Mouse (Mus musculus): ENCODE measurements around the gene Nlrp4c. TPM values are rescaled to one million over a fixed set of nuclear protein-coding genes. Genes with fewer than 3 reads are reported as not detected.

Nlrp4c gene
- total and polyA plus RNA-seq, 3 experiments = not detected

DNA sequence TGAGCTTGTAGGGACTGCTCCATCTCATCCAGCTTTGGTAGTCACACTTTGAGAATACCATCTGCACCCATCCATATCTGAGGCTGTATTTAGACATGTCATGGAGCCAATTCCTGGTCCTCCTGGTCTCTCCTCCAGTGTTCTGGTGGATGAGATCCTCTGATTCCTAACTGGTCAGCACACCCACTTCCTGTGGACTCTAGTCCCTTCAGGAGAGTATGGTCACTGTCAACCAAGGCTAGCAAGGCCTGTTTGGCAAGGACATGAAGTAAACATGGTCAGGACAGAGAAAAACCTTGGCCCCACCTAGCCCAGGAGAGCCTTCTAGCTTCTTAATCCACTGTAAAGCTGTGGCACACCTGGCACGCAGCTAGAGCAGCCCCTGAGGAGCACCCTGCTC lies 106.3 kb downstream of the Nlrp4c start:
- Histone ChIP-seq H3K79me2 (ENCODE audit: control insufficient read depth, insufficient read depth, low read length, poor library complexity) (peaks cover 85% of the 10 kb centered on the region), H3K27me3 (ENCODE audit: control insufficient read depth in 1 of 2, insufficient read depth in 2 of 2, low read length in 2 of 2) (no peaks in the 10 kb centered on the region), H3K9me3 (replicated peaks; ENCODE audit: insufficient read depth, low read length) (no peaks in the 10 kb centered on the region), H3K27ac (ENCODE audit: control insufficient read depth, low read depth, low read length) (no peak overlapping the region), H3K36me3 (ENCODE audit: control insufficient read depth in 1 of 2, insufficient read depth in 2 of 2, low read length in 2 of 2) (peaks cover 0 to 20% of the 10 kb centered on the region in 2 experiments; a peak in 2 of 4 replicates), H3K4me1 (ENCODE audit: control insufficient read depth in 1 of 2, insufficient read depth in 2 of 2, low read length in 2 of 2) (peaks cover 0 to 34% of the 10 kb centered on the region in 2 experiments; a peak in 3 of 4 replicates), H3K9ac (ENCODE audit: control insufficient read depth, low read depth, low read length, poor library complexity, severe bottlenecking) (no peak overlapping the region), H3K4me3 (ENCODE audit: control insufficient read depth in 1 of 2, insufficient read depth in 1 of 2, low read depth in 2 of 2, low read length in 2 of 2) (no peak overlapping the region)
- TF ChIP-seq EP300 (IDR thresholded peaks at IDR 0.05; ENCODE audit: low read depth in 1 of 2, low read length in 2 of 2) = no peak
- TF ChIP-seq CHD2 (IDR thresholded peaks at IDR 0.05; ENCODE audit: low read length) = no peak
- TF ChIP-seq NELFE (IDR thresholded peaks at IDR 0.05; ENCODE audit: low read depth, low read length) = no peak
- no peak for TF ChIP-seq ELF1 (IDR thresholded peaks at IDR 0.05; ENCODE audit: low read depth, low read length)
- no peak for DNase-seq (ENCODE audit: low read depth, low spot score)

GRCm38 (mm10) chr7:6152036-6152435 lies 107.1 kb downstream of the Nlrp4c start:
- DNase-seq (ENCODE audit: low read depth, low spot score) = no peak
- Histone ChIP-seq H3K27ac (ENCODE audit: control insufficient read depth, low read depth, low read length) (no peak overlapping the region), H3K9ac (ENCODE audit: control insufficient read depth, low read depth, low read length, poor library complexity, severe bottlenecking) (no peak overlapping the region), H3K27me3 (ENCODE audit: control insufficient read depth in 1 of 2, insufficient read depth in 2 of 2, low read length in 2 of 2) (no peaks in the 10 kb centered on the region), H3K79me2 (ENCODE audit: control insufficient read depth, insufficient read depth, low read length, poor library complexity) (peaks cover 77% of the 10 kb centered on the region), H3K4me3 (ENCODE audit: control insufficient read depth in 1 of 2, insufficient read depth in 1 of 2, low read depth in 2 of 2, low read length in 2 of 2) (no peak overlapping the region), H3K4me1 (ENCODE audit: control insufficient read depth in 1 of 2, insufficient read depth in 2 of 2, low read length in 2 of 2) (peaks cover 0 to 31% of the 10 kb centered on the region in 2 experiments; a peak in 3 of 4 replicates), H3K9me3 (replicated peaks; ENCODE audit: insufficient read depth, low read length) (no peaks in the 10 kb centered on the region), H3K36me3 (ENCODE audit: control insufficient read depth in 1 of 2, insufficient read depth in 2 of 2, low read length in 2 of 2) (peaks cover 0 to 15% of the 10 kb centered on the region in 2 experiments; a peak in 2 of 4 replicates)
- TF ChIP-seq USF2 (IDR thresholded peaks at IDR 0.05; ENCODE audit: borderline replicate concordance in 1 of 2, insufficient read depth in 1 of 2, low read depth in 1 of 2, low read length in 2 of 2) = no peak
- TF ChIP-seq CHD2 (IDR thresholded peaks at IDR 0.05; ENCODE audit: low read length) = no peak
- no peak for TF ChIP-seq RCOR1 (IDR thresholded peaks at IDR 0.05; ENCODE audit: low read depth, low read length)
- no peak for TF ChIP-seq MAX (IDR thresholded peaks at IDR 0.05; ENCODE audit: low read length)
- no peak for TF ChIP-seq SIN3A (IDR thresholded peaks at IDR 0.05; ENCODE audit: low read length)
- no peak for TF ChIP-seq E2F4 (IDR thresholded peaks at IDR 0.05; ENCODE audit: borderline replicate concordance, low read depth, low read length)
- no peak for TF ChIP-seq USF1 (IDR thresholded peaks at IDR 0.05; ENCODE audit: low read depth, low read length)
- no peak for TF ChIP-seq ETS1 (IDR thresholded peaks at IDR 0.05; ENCODE audit: low read depth, low read length)
- TF ChIP-seq TCF12 (IDR thresholded peaks at IDR 0.05; ENCODE audit: low read depth, low read length) = no peak
- TF ChIP-seq ELF1 (IDR thresholded peaks at IDR 0.05; ENCODE audit: low read depth, low read length) = no peak
- no peak for TF ChIP-seq POLR2AphosphoS2 (IDR thresholded peaks at IDR 0.05; ENCODE audit: low read length)
- no peak for TF ChIP-seq TAL1 (IDR thresholded peaks at IDR 0.05; ENCODE audit: low read length)
- TF ChIP-seq MAFK (IDR thresholded peaks at IDR 0.05; ENCODE audit: borderline replicate concordance, low read depth, low read length) = no peak

GRCm38 (mm10) chr7:6153131-6153530 lies 108.2 kb downstream of the Nlrp4c start:
- peaks cover 0 to 12% of the 10 kb centered on the region in 2 experiments; a peak in 2 of 4 replicates for H3K36me3 ChIP-seq (ENCODE audit: control insufficient read depth in 1 of 2, insufficient read depth in 2 of 2, low read length in 2 of 2)
- H3K9ac ChIP-seq (ENCODE audit: control insufficient read depth, low read depth, low read length, poor library complexity, severe bottlenecking) = no peak overlapping the region
- peaks cover 70% of the 10 kb centered on the region for H3K79me2 ChIP-seq (ENCODE audit: control insufficient read depth, insufficient read depth, low read length, poor library complexity)
- H3K27ac ChIP-seq (ENCODE audit: control insufficient read depth, low read depth, low read length) = no peak overlapping the region
- no peaks in the 10 kb centered on the region for H3K27me3 ChIP-seq (ENCODE audit: control insufficient read depth in 1 of 2, insufficient read depth in 2 of 2, low read length in 2 of 2)
- peaks cover 0 to 28% of the 10 kb centered on the region in 2 experiments for H3K4me1 ChIP-seq (ENCODE audit: control insufficient read depth in 1 of 2, insufficient read depth in 2 of 2, low read length in 2 of 2)
- H3K9me3 ChIP-seq (replicated peaks; ENCODE audit: insufficient read depth, low read length) = no peaks in the 10 kb centered on the region
- H3K4me3 ChIP-seq (ENCODE audit: control insufficient read depth in 1 of 2, insufficient read depth in 1 of 2, low read depth in 2 of 2, low read length in 2 of 2) = no peak overlapping the region
- no peak for DNase-seq (ENCODE audit: low read depth, low spot score)
- TF ChIP-seq CHD2 (IDR thresholded peaks at IDR 0.05; ENCODE audit: low read length) (no peak), NRF1 (IDR thresholded peaks at IDR 0.05; ENCODE audit: insufficient read depth, low read depth, low read length, poor library complexity, severe bottlenecking) (no peak), MAFK (IDR thresholded peaks at IDR 0.05; ENCODE audit: borderline replicate concordance, low read depth, low read length) (no peak), ELF1 (IDR thresholded peaks at IDR 0.05; ENCODE audit: low read depth, low read length) (no peak), POLR2A (IDR thresholded peaks at IDR 0.05; ENCODE audit: control insufficient read depth in 1 of 2, insufficient read depth in 1 of 2, low read depth in 1 of 2, low read length in 2 of 2, poor library complexity in 1 of 2) (no peak), SMC3 (IDR thresholded peaks at IDR 0.05; ENCODE audit: low read depth, low read length) (no peak), RCOR1 (IDR thresholded peaks at IDR 0.05; ENCODE audit: low read depth, low read length) (no peak), BHLHE40 (IDR thresholded peaks at IDR 0.05; ENCODE audit: borderline replicate concordance, low read depth, low read length) (no peak), ZMIZ1 (IDR thresholded peaks at IDR 0.05; ENCODE audit: low read depth, low read length) (no peak), ZKSCAN1 (IDR thresholded peaks at IDR 0.05; ENCODE audit: low read depth, low read length) (no peak), ETS1 (IDR thresholded peaks at IDR 0.05; ENCODE audit: low read depth, low read length) (no peak), MYB (IDR thresholded peaks at IDR 0.05; ENCODE audit: low read depth, low read length) (no peak), JUND (IDR thresholded peaks at IDR 0.05; ENCODE audit: low read depth, low read length) (no peak), E2F4 (IDR thresholded peaks at IDR 0.05; ENCODE audit: borderline replicate concordance, low read depth, low read length) (no peak), MAZ (IDR thresholded peaks at IDR 0.05; ENCODE audit: low read depth, low read length) (no peak), ZC3H11A (IDR thresholded peaks at IDR 0.05; ENCODE audit: low read depth, low read length) (no peak), MAX (IDR thresholded peaks at IDR 0.05; ENCODE audit: low read length) (no peak)
